Mouse (Mus musculus) lung, adult 2 months (tissue): Measurements from ENCODE around the gene Duox2.

Source experiments
- CTCF ChIP-seq: fragments of 200-500 bp; IDR thresholded peaks from 2 replicates; pipeline ENCODE4 v1.5.1; 2011; ENCODE audit warnings: mild to moderate bottlenecking, low read length, control low read depth; ENCODE audit not compliant: insufficient read depth
- POLR2A ChIP-seq: fragments of 200-500 bp; IDR thresholded peaks from 2 replicates; pipeline ENCODE4 v1.6.1; 2011; ENCODE audit warnings: low read depth, mild to moderate bottlenecking, control low read depth, low read length, borderline replicate concordance; ENCODE audit errors: extremely low read depth

GRCm38 (mm10) chr2:122302574-122303241, 4.5 kb upstream of the Duox2 start:
- TF ChIP-seq POLR2A = no peak
- TF ChIP-seq CTCF = peak; percentile 85
